Mouse (Mus musculus): ENCODE results near the gene Phf13. TPM values are rescaled to one million over a fixed set of nuclear protein-coding genes. Genes with fewer than 3 reads are reported as not detected.

Gene Phf13
- polyA plus RNA-seq, 1 experiment from 2014 or later: 28.9 TPM

- Histone ChIP-seq H3K27me3 (peaks cover 8% of the 10 kb centered on the region; the same call in 1 of the 2 replicates), H3K4me2 (replicated peaks) (no peak overlapping the region), H3K9me3 (no peaks in the 10 kb centered on the region), H3K4me3 (no peak overlapping the region), H3K36me3 (no peaks in the 10 kb centered on the region), H3K4me1 (peaks cover 6% of the 10 kb centered on the region; the same call in 1 of the 2 replicates), H3K27ac (replicated peaks) (no peak overlapping the region), H3K9ac (replicated peaks) (no peak overlapping the region)
- 65% methylated on average over 4 of the region's 4 CpGs for WGBS
- ATAC-seq (ENCODE audit: low FRiP score, low read depth): no peak
Observed at GRCm38 (mm10) chr4:152000906-152001305, 4.8 kb upstream of the Phf13 start.

- Histone ChIP-seq H3K4me2 (replicated peaks) (no peak overlapping the region), H3K4me1 (peaks cover 6% of the 10 kb centered on the region; the same call in 1 of the 2 replicates), H3K9ac (replicated peaks) (no peak overlapping the region), H3K27ac (replicated peaks) (no peak overlapping the region), H3K27me3 (peaks cover 8% of the 10 kb centered on the region; the same call in 1 of the 2 replicates), H3K9me3 (no peaks in the 10 kb centered on the region), H3K4me3 (no peak overlapping the region), H3K36me3 (no peaks in the 10 kb centered on the region)
- no peak for ATAC-seq (ENCODE audit: low FRiP score, low read depth)
- 71% methylated on average over 3 of the region's 3 CpGs for WGBS
Observed at GRCm38 (mm10) chr4:151999481-151999880, 3.4 kb upstream of the Phf13 start.

GRCm38 (mm10) chr4:151997701-151998100, 1.6 kb upstream of the Phf13 start:
- Histone ChIP-seq H3K4me3 (peak overlapping the region; percentile 100; the same call in 1 of the 2 replicates), H3K9ac (replicated peaks) (no peak overlapping the region), H3K27me3 (peaks cover 8% of the 10 kb centered on the region; the same call in 1 of the 2 replicates), H3K27ac (replicated peaks) (no peak overlapping the region), H3K4me2 (replicated peaks) (peak overlapping the region; percentile 87; the same call in 1 of the 2 replicates), H3K4me1 (peaks cover 20% of the 10 kb centered on the region), H3K9me3 (no peaks in the 10 kb centered on the region), H3K36me3 (no peaks in the 10 kb centered on the region)
- 73% methylated on average over 3 of the region's 3 CpGs for WGBS
- ATAC-seq (ENCODE audit: low FRiP score, low read depth): no peak

- 7% methylated on average over 13 of the region's 13 CpGs for WGBS
- H3K36me3 ChIP-seq: peaks cover 8% of the 10 kb centered on the region
- peak overlapping the region; percentile 100 for H3K4me3 ChIP-seq
- peak overlapping the region; percentile 75 for H3K27ac ChIP-seq (replicated peaks)
- no peak for ATAC-seq (ENCODE audit: low FRiP score, low read depth)
- H3K9ac ChIP-seq (replicated peaks): peak overlapping the region; percentile 68
- peaks cover 8% of the 10 kb centered on the region; the same call in 1 of the 2 replicates for H3K27me3 ChIP-seq
- H3K4me2 ChIP-seq (replicated peaks): peak overlapping the region; percentile 87
- H3K4me1 ChIP-seq: peaks cover 20% of the 10 kb centered on the region
- H3K9me3 ChIP-seq: no peaks in the 10 kb centered on the region
Observed at GRCm38 (mm10) chr4:151996951-151997222, 829 bp upstream of the Phf13 start.

- peak; percentile 65; the same call in 1 of the 2 replicates for ATAC-seq (ENCODE audit: low FRiP score, low read depth)
- peak overlapping the region; percentile 96 for H3K9ac ChIP-seq (replicated peaks)
- no peaks in the 10 kb centered on the region for H3K9me3 ChIP-seq
- H3K4me2 ChIP-seq (replicated peaks): peak overlapping the region; percentile 87
- H3K27ac ChIP-seq (replicated peaks): peak overlapping the region; percentile 76
- WGBS: 1% methylated on average over 65 of the region's 111 CpGs
- H3K36me3 ChIP-seq: peaks cover 21% of the 10 kb centered on the region
- H3K4me3 ChIP-seq: peak overlapping the region; percentile 100
- peaks cover 20% of the 10 kb centered on the region for H3K4me1 ChIP-seq
- peaks cover 8% of the 10 kb centered on the region; the same call in 1 of the 2 replicates for H3K27me3 ChIP-seq
Observed at GRCm38 (mm10) chr4:151995371-151996172, 486 bp downstream of the Phf13 start.

GRCm38 (mm10) chr4:151994228-151995171, 1.6 kb downstream of the Phf13 start:
- under 1% methylated on average over 60 of the region's 61 CpGs for WGBS
- H3K27ac ChIP-seq (replicated peaks): peak overlapping the region; percentile 76

GRCm38 (mm10) chr4:151993035-151993434, 3.0 kb downstream of the Phf13 start:
- H3K9me3 ChIP-seq: no peaks in the 10 kb centered on the region
- H3K4me3 ChIP-seq: no peak overlapping the region
- peak overlapping the region; percentile 87; the same call in 1 of the 2 replicates for H3K4me2 ChIP-seq (replicated peaks)
- ATAC-seq (ENCODE audit: low FRiP score, low read depth): no peak
- peaks cover 6% of the 10 kb centered on the region; the same call in 1 of the 2 replicates for H3K27me3 ChIP-seq
- H3K36me3 ChIP-seq: peaks cover 28% of the 10 kb centered on the region
- H3K9ac ChIP-seq (replicated peaks): no peak overlapping the region
- WGBS: 89% methylated on average over 6 of the region's 6 CpGs
- peaks cover 29% of the 10 kb centered on the region for H3K4me1 ChIP-seq
- no peak overlapping the region for H3K27ac ChIP-seq (replicated peaks)

More at GRCm38 (mm10) chr4:151994228-151995171, 1.6 kb downstream of the Phf13 start:
- ATAC-seq (ENCODE audit: low FRiP score, low read depth): no peak
- H3K9ac ChIP-seq (replicated peaks): peak overlapping the region; percentile 96
- peaks cover 8% of the 10 kb centered on the region; the same call in 1 of the 2 replicates for H3K27me3 ChIP-seq
- peaks cover 20% of the 10 kb centered on the region for H3K4me1 ChIP-seq
- no peaks in the 10 kb centered on the region for H3K9me3 ChIP-seq
- H3K4me3 ChIP-seq: peak overlapping the region; percentile 100
- H3K4me2 ChIP-seq (replicated peaks): peak overlapping the region; percentile 87
- H3K36me3 ChIP-seq: peaks cover 26% of the 10 kb centered on the region

- H3K4me3 ChIP-seq: no peak overlapping the region
- H3K36me3 ChIP-seq: peaks cover 28% of the 10 kb centered on the region
- no peaks in the 10 kb centered on the region; the same call in 1 of the 2 replicates for H3K27me3 ChIP-seq
- H3K4me1 ChIP-seq: peaks cover 30% of the 10 kb centered on the region
- ATAC-seq (ENCODE audit: low FRiP score, low read depth): no peak
- H3K4me2 ChIP-seq (replicated peaks): no peak overlapping the region
- H3K27ac ChIP-seq (replicated peaks): no peak overlapping the region
- no peaks in the 10 kb centered on the region for H3K9me3 ChIP-seq
- no peak overlapping the region for H3K9ac ChIP-seq (replicated peaks)
- WGBS: 92% methylated on average over 9 of the region's 9 CpGs
Observed at GRCm38 (mm10) chr4:151992091-151992490, 4.0 kb downstream of the Phf13 start.

GRCm38 (mm10) chr4:151989110-151989488, 7.0 kb downstream of the Phf13 start:
- Histone ChIP-seq H3K27ac (replicated peaks) (peak overlapping the region; percentile 68), H3K4me3 (peak overlapping the region; percentile 90), H3K36me3 (peaks cover 28% of the 10 kb centered on the region), H3K9ac (replicated peaks) (peak overlapping the region; percentile 96), H3K9me3 (no peaks in the 10 kb centered on the region), H3K4me1 (peaks cover 34% of the 10 kb centered on the region), H3K4me2 (replicated peaks) (peak overlapping the region; percentile 84), H3K27me3 (no peaks in the 10 kb centered on the region; the same call in 1 of the 2 replicates)
- ATAC-seq (ENCODE audit: low FRiP score, low read depth): peak; percentile 16; the same call in 1 of the 2 replicates
- 34% methylated on average over 6 of the region's 6 CpGs for WGBS

- ATAC-seq (ENCODE audit: low FRiP score, low read depth): peak; percentile 76
- H3K27me3 ChIP-seq: no peaks in the 10 kb centered on the region; the same call in 1 of the 2 replicates
- H3K9me3 ChIP-seq: no peaks in the 10 kb centered on the region
- H3K4me3 ChIP-seq: peak within 1 kb of the TSS; percentile 90
- H3K9ac ChIP-seq (replicated peaks): peak within 1 kb of the TSS; percentile 96
- peak within 1 kb of the TSS; percentile 68 for H3K27ac ChIP-seq (replicated peaks)
- 1% methylated on average over 54 of the region's 54 CpGs for WGBS
- H3K36me3 ChIP-seq: peaks cover 28% of the 10 kb centered on the region
- peaks cover 28% of the 10 kb centered on the region for H3K4me1 ChIP-seq
- H3K4me2 ChIP-seq (replicated peaks): peak within 1 kb of the TSS; percentile 84
Observed at GRCm38 (mm10) chr4:151988342-151989109, 7.5 kb downstream of the Phf13 start, which contains the start of gene Thap3. Thap3 (minus strand) TSS chr4:151988997.

GRCm38 (mm10) chr4:151988014-151988341, 8.1 kb downstream of the Phf13 start:
- Histone ChIP-seq H3K9ac (replicated peaks) (peak overlapping the region; percentile 96), H3K27ac (replicated peaks) (0 out of 2 replicates have a peak overlapping the region, but pooled peaks have one; percentile 68), H3K4me3 (peak overlapping the region; percentile 90), H3K9me3 (no peaks in the 10 kb centered on the region), H3K27me3 (no peaks in the 10 kb centered on the region; the same call in 1 of the 2 replicates), H3K36me3 (peaks cover 30% of the 10 kb centered on the region), H3K4me1 (peaks cover 24% of the 10 kb centered on the region), H3K4me2 (replicated peaks) (peak overlapping the region; percentile 84)
- WGBS: 35% methylated on average over 10 of the region's 10 CpGs
- no peak for ATAC-seq (ENCODE audit: low FRiP score, low read depth)
